Mouse (Mus musculus) neural tube, embryonic 14.5 days (tissue): Measurements from ENCODE around the gene Gm37240. TPM values are rescaled to one million over a fixed set of nuclear protein-coding genes. Genes with fewer than 3 reads are reported as not detected.
A peak's percentile ranks its signal among the peaks of the same experiment; 100 is the strongest.

Experiments
- ATAC-seq: fragments of 200-750 bp; cut with Nextera tagmentation; 2 replicates; pipeline ENCODE4 v1.8.0; 2017; ENCODE audit warnings: low read depth, mild to moderate bottlenecking, moderate TSS enrichment, moderate library complexity
- H3K27ac ChIP-seq: fragments of 300-500 bp; sonication (generic); 2 replicates; pipeline ENCODE4 v1.5.1; 2014; ENCODE audit warnings: low read depth, mild to moderate bottlenecking, control low read depth, low read length, moderate library complexity, mixed read lengths
- H3K27me3 ChIP-seq: fragments of 300-500 bp; sonication (generic); 2 replicates; pipeline ENCODE4 v1.6.1; 2014; ENCODE audit warnings: low read length; ENCODE audit not compliant: control insufficient read depth, insufficient read depth
- H3K36me3 ChIP-seq: fragments of 300-500 bp; sonication (generic); 2 replicates; pipeline ENCODE4 v1.6.1; 2014; ENCODE audit warnings: low read length, mixed read lengths; ENCODE audit not compliant: control insufficient read depth, insufficient read depth
- H3K4me1 ChIP-seq: fragments of 300-500 bp; sonication (generic); 2 replicates; pipeline ENCODE4 v1.6.1; 2014; ENCODE audit warnings: low read length; ENCODE audit not compliant: control insufficient read depth, insufficient read depth
- H3K4me2 ChIP-seq: fragments of 300-500 bp; sonication (generic); 2 replicates; pipeline ENCODE4 v1.6.1; 2014; ENCODE audit warnings: mild to moderate bottlenecking, low read depth, low read length, control low read depth
- H3K4me3 ChIP-seq: fragments of 300-500 bp; sonication (generic); 2 replicates; pipeline ENCODE4 v1.5.1; 2014; ENCODE audit warnings: low read depth, low read length, control low read depth, mixed read lengths
- H3K9ac ChIP-seq: fragments of 300-500 bp; sonication (generic); replicated peaks from 2 replicates; pipeline ENCODE4 v1.6.1; 2014; ENCODE audit warnings: low read depth, mild to moderate bottlenecking, control low read depth, low read length, mixed read lengths
- H3K9me3 ChIP-seq: fragments of 300-500 bp; sonication (generic); 2 replicates; pipeline ENCODE4 v1.6.1; 2016; ENCODE audit warnings: low read length; ENCODE audit not compliant: control insufficient read depth
- WGBS: fragments of 180-500 bp; shearing (Covaris S2); extraction: QIAGEN DNeasy Blood & Tissue Kit; methylation state at CpG from one replicate; pipeline ENCODE4 v1.1.7; 2014; 5-methylcytosine and 5-hydroxymethylcytosine counted together
- polyA plus RNA-seq: library from polyadenylated mRNA; unstranded; fragments of >200 nt; fragmentation: Nextera tagmentation; extraction: Ambion mirVana; gene quantifications from 2 replicates; pipeline ENCODE4 v1.2.1, GENCODE M21; 2014

Gene Gm37240
- polyA plus RNA-seq, 1 experiment from 2014 or later = not detected

DNA sequence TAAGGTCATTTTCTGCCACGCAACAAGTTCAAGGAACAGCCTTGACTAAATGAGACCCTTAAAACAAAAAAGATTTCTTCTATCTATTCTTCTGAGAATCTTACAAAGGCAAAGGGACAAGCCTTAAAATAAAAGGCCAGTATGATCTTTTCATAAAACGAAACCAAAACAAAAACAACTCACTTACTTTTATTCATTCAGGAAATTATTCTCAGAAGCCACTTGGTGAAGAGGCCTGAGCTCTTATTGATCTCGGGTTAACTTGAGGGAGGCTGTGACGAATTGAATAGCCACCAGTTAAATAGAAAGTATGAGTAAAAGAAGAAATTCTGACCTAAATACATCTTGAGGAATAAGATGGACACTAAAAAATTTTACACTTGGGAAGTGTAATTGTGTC lies 1118.4 kb downstream of the Gm37240 start:
- 88% methylated on average over 4 of the region's 4 CpGs for WGBS
- Histone ChIP-seq H3K9ac (no peak overlapping the region), H3K9me3 (no peaks in the 10 kb centered on the region), H3K36me3 (no peaks in the 10 kb centered on the region), H3K27me3 (no peaks in the 10 kb centered on the region), H3K4me1 (no peaks in the 10 kb centered on the region), H3K4me3 (no peak overlapping the region), H3K4me2 (no peak overlapping the region), H3K27ac (no peak overlapping the region)
- ATAC-seq = no peak

DNA sequence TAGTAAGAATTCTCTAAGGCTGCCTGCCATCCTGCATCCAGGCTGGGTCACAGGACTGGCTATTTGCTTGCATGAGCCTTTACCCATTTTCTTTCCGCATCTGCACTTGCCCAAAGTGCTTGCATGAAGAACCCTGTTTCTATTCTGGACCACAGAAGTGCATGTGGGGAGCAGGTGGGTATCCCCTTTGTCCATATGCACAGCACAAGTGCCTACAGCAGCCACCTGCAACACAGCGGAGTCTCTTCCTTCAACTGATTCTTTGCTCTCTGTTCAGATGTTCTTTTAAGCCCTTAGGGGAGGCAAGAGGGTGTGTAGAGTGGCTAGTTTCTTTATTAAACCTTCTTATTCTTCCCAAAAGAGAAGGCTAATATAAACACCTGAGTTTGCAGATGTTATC lies 1133.5 kb downstream of the Gm37240 start:
- Histone ChIP-seq H3K9me3 (no peaks in the 10 kb centered on the region), H3K9ac (no peak overlapping the region), H3K27me3 (no peaks in the 10 kb centered on the region), H3K4me2 (no peak overlapping the region), H3K4me3 (no peak overlapping the region), H3K27ac (no peak overlapping the region), H3K36me3 (no peaks in the 10 kb centered on the region), H3K4me1 (no peaks in the 10 kb centered on the region)
- no peak for ATAC-seq
- 93% methylated on average over 2 of the region's 2 CpGs for WGBS

DNA sequence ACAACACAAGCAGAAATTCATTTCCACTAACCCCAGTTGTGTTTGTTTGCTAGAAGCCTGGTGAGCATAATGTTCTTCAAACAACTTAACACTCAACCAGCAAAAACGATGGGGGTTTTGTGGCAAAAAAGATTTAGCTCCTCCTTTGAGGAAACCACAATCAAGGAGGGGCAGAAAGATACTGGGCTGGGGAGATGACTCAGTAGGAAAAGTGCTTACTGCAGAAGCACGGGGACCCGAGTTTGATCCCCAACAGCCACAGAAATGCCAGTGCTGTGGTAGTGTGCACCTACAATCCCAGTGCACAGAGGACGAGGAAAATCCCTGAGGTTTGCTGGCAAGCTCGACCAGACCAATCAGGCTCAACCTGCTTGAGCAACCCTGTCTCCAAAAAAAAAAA lies 1138.1 kb downstream of the Gm37240 start:
- Histone ChIP-seq H3K27me3 (no peaks in the 10 kb centered on the region), H3K4me2 (no peak overlapping the region), H3K4me3 (no peak overlapping the region), H3K27ac (no peak overlapping the region), H3K4me1 (peaks cover 19% of the 10 kb centered on the region), H3K9ac (no peak overlapping the region), H3K36me3 (no peaks in the 10 kb centered on the region), H3K9me3 (no peaks in the 10 kb centered on the region)
- ATAC-seq = no peak
- 67% methylated on average over 5 of the region's 5 CpGs for WGBS

DNA sequence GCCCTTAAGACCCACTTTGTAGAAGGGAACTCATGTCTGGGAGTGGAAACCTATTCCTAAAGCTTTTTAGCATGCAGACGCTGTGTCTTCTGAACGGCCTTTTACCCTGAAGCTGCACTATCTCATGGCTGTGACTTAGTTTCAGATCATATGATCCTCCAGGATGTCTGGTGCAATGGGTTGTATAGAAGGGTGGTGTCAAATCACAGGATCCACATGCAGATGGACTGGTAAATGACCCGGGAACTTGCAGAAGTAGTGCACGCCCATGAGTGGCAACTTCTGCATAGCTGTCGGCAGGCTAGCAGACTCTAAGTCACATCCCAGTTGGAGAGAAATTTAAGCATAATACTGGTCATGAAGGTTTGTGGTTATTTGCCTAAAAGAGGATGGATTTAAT lies 1139.2 kb downstream of the Gm37240 start:
- no peak overlapping the region for H3K4me2 ChIP-seq
- no peak overlapping the region for H3K9ac ChIP-seq
- H3K27ac ChIP-seq = no peak overlapping the region
- 81% methylated on average over 5 of the region's 5 CpGs for WGBS
- no peaks in the 10 kb centered on the region for H3K36me3 ChIP-seq
- H3K27me3 ChIP-seq = no peaks in the 10 kb centered on the region
- no peaks in the 10 kb centered on the region for H3K9me3 ChIP-seq
- ATAC-seq = no peak
- no peak overlapping the region for H3K4me3 ChIP-seq
- peaks cover 19% of the 10 kb centered on the region for H3K4me1 ChIP-seq

DNA sequence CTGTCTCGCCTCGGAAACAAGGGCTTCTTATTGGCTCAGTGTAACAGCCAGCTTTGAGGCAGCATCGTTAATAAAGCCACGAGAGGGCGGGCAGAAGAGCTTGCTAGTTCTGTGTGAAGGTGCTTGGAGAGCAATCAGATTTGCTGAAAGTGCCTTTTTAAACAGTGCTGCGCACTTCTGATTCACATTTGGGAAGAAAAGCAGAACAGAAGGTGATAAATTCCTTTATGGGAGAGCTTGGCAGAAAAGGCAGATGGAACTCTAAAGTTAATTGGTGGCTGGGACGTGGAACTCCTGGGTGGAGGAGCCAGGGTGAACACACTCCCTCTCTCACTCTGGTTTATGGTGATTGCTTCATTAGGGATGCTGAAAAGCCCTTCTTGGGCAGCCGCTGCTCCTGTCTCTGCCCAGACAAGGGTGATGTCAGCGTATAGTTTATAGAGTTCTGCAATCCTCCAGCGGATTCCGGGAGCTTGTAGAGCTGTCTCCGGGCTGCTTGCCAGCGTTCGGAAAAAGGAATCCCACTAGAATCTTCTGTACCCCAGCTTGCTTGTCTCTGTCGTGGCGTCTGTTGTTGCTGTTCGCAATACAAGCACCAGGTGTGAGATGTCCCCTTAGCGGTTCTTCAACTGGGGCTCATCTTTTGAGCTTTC lies 1141.7 kb downstream of the Gm37240 start:
- peak; percentile 94 for ATAC-seq
- Histone ChIP-seq H3K27ac (peak overlapping the region; percentile 82), H3K36me3 (no peaks in the 10 kb centered on the region), H3K4me2 (peak overlapping the region; percentile 42), H3K4me1 (peaks cover 19% of the 10 kb centered on the region), H3K9me3 (no peaks in the 10 kb centered on the region), H3K9ac (peak overlapping the region; percentile 39; the same call in 1 of the 2 replicates), H3K4me3 (peak overlapping the region; percentile 15; the same call in 1 of the 2 replicates), H3K27me3 (no peaks in the 10 kb centered on the region)
- 9% methylated on average over 18 of the region's 18 CpGs for WGBS

DNA sequence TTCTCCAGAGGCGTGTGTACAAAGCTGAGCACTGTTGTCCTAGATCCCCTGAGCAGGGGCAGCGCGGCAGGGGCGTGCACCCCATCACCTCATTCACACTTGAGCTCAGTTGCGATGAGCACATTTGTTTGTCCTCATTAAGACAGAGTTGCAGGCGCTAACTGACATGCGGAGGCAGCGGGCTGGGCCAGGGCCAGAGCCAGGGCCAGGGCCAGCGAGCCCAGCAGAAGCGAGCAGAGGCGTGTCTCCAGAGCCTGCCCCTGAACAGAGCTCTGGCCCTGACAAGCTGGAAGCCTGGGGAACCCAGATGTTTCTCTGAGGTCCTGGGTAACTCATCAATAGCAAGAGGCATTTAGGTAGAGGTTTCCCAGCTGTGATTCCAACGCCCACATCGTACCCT lies 1142.6 kb downstream of the Gm37240 start:
- WGBS = 43% methylated on average over 13 of the region's 13 CpGs
- H3K27me3 ChIP-seq = no peaks in the 10 kb centered on the region
- no peaks in the 10 kb centered on the region for H3K36me3 ChIP-seq
- H3K4me1 ChIP-seq = peaks cover 19% of the 10 kb centered on the region
- H3K4me2 ChIP-seq = 0 out of 2 replicates have a peak overlapping the region, but pooled peaks have one; percentile 42
- H3K4me3 ChIP-seq = no peak overlapping the region
- no peak overlapping the region for H3K9ac ChIP-seq
- H3K9me3 ChIP-seq = no peaks in the 10 kb centered on the region
- ATAC-seq = peak; percentile 42
- peak overlapping the region; percentile 82 for H3K27ac ChIP-seq

DNA sequence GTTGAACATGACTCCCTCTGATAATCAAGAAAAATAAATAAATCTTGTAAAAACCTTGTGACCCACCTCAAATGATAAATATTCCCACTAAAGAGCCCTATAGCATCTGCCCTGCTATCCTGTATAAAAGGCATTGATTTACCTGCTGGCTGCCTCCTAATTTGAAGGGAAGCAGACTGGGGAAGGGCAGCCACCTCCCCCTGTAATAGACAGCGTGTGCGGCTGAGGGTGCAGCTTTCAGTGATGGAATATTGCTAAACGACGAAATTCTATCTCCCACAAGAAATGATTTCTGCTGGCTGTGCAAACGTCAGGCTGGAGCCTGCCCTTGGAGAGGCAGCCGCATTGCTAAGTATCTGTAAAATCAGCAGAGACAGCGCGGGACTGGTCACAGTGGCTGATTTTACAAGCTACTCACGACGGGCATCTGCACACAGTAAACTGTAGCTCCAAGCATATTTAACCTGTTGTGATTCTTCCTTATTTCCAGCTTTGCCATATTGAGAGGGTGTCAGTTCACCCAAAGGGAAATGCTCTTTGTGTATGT lies 1147.2 kb downstream of the Gm37240 start:
- Histone ChIP-seq H3K27ac (peak overlapping the region; percentile 41), H3K4me1 (peaks cover 8% of the 10 kb centered on the region), H3K36me3 (no peaks in the 10 kb centered on the region), H3K9ac (no peak overlapping the region; the same call in 1 of the 2 replicates), H3K27me3 (no peaks in the 10 kb centered on the region), H3K4me2 (no peak overlapping the region), H3K9me3 (no peaks in the 10 kb centered on the region), H3K4me3 (no peak overlapping the region)
- peak; percentile 78 for ATAC-seq
- WGBS = 28% methylated on average over 10 of the region's 10 CpGs

DNA sequence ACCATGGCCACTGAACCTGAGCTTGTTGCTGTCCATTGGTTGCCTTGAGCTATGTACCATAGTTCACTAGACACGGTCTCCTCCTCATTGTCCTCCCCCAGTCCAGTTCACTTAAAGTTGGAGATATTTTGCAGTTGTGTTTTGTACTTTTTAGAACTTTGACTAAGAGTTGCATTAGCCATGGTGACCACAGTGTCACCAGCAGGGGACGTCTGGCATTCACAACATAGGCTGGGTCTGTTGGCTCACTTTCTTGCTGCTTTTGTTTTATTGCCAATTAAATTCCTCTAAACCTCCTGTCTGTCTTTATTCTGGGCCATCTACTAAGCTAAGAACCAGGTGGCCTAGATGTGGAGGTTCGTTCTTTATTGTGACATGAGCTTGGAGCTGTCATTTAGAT lies 1150.2 kb downstream of the Gm37240 start:
- no peak overlapping the region for H3K4me2 ChIP-seq
- no peaks in the 10 kb centered on the region for H3K27me3 ChIP-seq
- no peak overlapping the region for H3K9ac ChIP-seq
- H3K4me3 ChIP-seq = no peak overlapping the region
- no peak for ATAC-seq
- H3K27ac ChIP-seq = no peak overlapping the region
- no peaks in the 10 kb centered on the region for H3K9me3 ChIP-seq
- H3K36me3 ChIP-seq = no peaks in the 10 kb centered on the region
- peaks cover 11% of the 10 kb centered on the region; the same call in 1 of the 2 replicates for H3K4me1 ChIP-seq
- 75% methylated on average over 3 of the region's 3 CpGs for WGBS

DNA sequence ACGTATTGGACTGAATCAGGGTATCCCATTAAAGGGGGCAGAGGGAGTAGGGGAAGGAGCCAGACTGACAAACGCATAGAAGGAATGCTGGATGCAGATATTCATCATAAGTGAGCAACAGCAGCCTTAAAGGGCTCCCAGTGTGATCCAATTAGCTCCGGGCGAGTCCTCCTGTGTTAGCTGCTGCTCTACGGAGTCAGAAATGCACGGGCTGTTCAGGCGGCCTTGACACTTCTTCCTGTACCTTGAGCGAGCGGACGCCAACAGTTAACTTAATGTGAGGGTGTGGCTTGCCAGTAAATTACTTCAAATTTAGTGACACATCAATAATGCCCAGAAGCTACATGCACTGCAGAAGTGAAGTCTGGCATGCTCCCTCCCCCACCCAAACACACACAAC lies 1151.6 kb downstream of the Gm37240 start:
- ATAC-seq = no peak
- Histone ChIP-seq H3K9ac (no peak overlapping the region), H3K4me1 (peaks cover 25% of the 10 kb centered on the region), H3K4me2 (no peak overlapping the region), H3K4me3 (no peak overlapping the region), H3K27ac (no peak overlapping the region), H3K9me3 (no peaks in the 10 kb centered on the region), H3K36me3 (no peaks in the 10 kb centered on the region), H3K27me3 (no peaks in the 10 kb centered on the region)
- 42% methylated on average over 10 of the region's 10 CpGs for WGBS
